Mouse (Mus musculus) testis, adult 2 months (tissue): ENCODE measurements around the gene Gm45711.

Source experiments
- CTCF ChIP-seq: fragments of 200-500 bp; IDR thresholded peaks from 2 replicates; pipeline ENCODE4 v1.5.1; 2012; ENCODE audit warnings: low read depth, mild to moderate bottlenecking, inconsistent platforms, low read length, moderate library complexity; ENCODE audit not compliant: control insufficient read depth, insufficient read depth, insufficient replicate concordance
- POLR2A ChIP-seq: fragments of 200-500 bp; IDR thresholded peaks from 2 replicates; pipeline ENCODE4 v1.6.1; 2012; ENCODE audit warnings: low read depth, mild to moderate bottlenecking, inconsistent platforms, low read length, moderate library complexity; ENCODE audit not compliant: control insufficient read depth

GRCm38 (mm10) chr8:104336806-104337205, 26.9 kb upstream of the Gm45711 start:
- TF ChIP-seq POLR2A (no peak), CTCF (no peak)
